Mouse (Mus musculus): ENCODE results near the gene Ccnl2. TPM values are rescaled to one million over a fixed set of nuclear protein-coding genes. Genes with fewer than 3 reads are reported as not detected.

The Ccnl2 gene
- total and polyA plus RNA-seq, 2 experiments from 2014 or later, result 68.3 to 113 TPM

- no peaks in the 10 kb centered on the region for H3K27me3 ChIP-seq (ENCODE audit: insufficient read depth, low read length)
- H3K4me2 ChIP-seq (ENCODE audit: low read depth), result peak overlapping the region; percentile 81
- H3K9ac ChIP-seq, result no peak overlapping the region
- ATAC-seq (no peak), DNase-seq (no peak)
- peaks cover 19% of the 10 kb centered on the region for H3K36me3 ChIP-seq (ENCODE audit: insufficient read depth)
- no peaks in the 10 kb centered on the region for H3K9me3 ChIP-seq (ENCODE audit: low read length)
- H3K4me3 ChIP-seq (ENCODE audit: low read depth, low read length), result peak overlapping the region; percentile 71
- 0 out of 2 replicates have a peak, but pooled peaks cover 8% of the 10 kb centered on the region for H3K4me1 ChIP-seq (ENCODE audit: insufficient read depth)
- WGBS, result 57% methylated on average over 8 of the region's 8 CpGs
- H3K27ac ChIP-seq (ENCODE audit: low read depth, low read length), result no peak overlapping the region
- TF ChIP-seq CTCF (IDR thresholded peaks at IDR 0.05; ENCODE audit: low read depth), result no peak
Observed at GRCm38 (mm10) chr4:155830596-155830995, 18.3 kb downstream of the Ccnl2 start.

GRCm38 (mm10) chr4:155831205-155831766, 19.0 kb downstream of the Ccnl2 start, which contains the start of gene Aurkaip1:
Gene Aurkaip1, plus strand, starts transcription at chr4:155831272.
- Histone ChIP-seq H3K9me3 (ENCODE audit: low read length) (no peaks in the 10 kb centered on the region), H3K4me1 (ENCODE audit: insufficient read depth) (0 out of 2 replicates have a peak, but pooled peaks cover 8% of the 10 kb centered on the region), H3K36me3 (ENCODE audit: insufficient read depth) (peaks cover 16% of the 10 kb centered on the region), H3K4me3 (ENCODE audit: low read depth, low read length) (peak within 1 kb of the TSS; percentile 71), H3K4me2 (ENCODE audit: low read depth) (peak within 1 kb of the TSS; percentile 81), H3K27me3 (ENCODE audit: insufficient read depth, low read length) (no peaks in the 10 kb centered on the region), H3K9ac (peak within 1 kb of the TSS; percentile 69), H3K27ac (ENCODE audit: low read depth, low read length) (peak within 1 kb of the TSS; percentile 86)
- ATAC-seq (peak; percentile 95), DNase-seq (peak; percentile 97)
- under 1% methylated on average over 49 of the region's 49 CpGs for WGBS
- peak; percentile 95 for TF ChIP-seq CTCF (IDR thresholded peaks at IDR 0.05; ENCODE audit: low read depth)

- Histone ChIP-seq H3K9ac (peak overlapping the region; percentile 69), H3K27me3 (ENCODE audit: insufficient read depth, low read length) (no peaks in the 10 kb centered on the region), H3K27ac (ENCODE audit: low read depth, low read length) (peak overlapping the region; percentile 86), H3K36me3 (ENCODE audit: insufficient read depth) (peaks cover 10% of the 10 kb centered on the region), H3K4me2 (ENCODE audit: low read depth) (peak overlapping the region; percentile 81), H3K4me1 (ENCODE audit: insufficient read depth) (0 out of 2 replicates have a peak, but pooled peaks cover 8% of the 10 kb centered on the region), H3K9me3 (ENCODE audit: low read length) (no peaks in the 10 kb centered on the region), H3K4me3 (ENCODE audit: low read depth, low read length) (peak overlapping the region; percentile 71)
- DNase-seq (no peak), ATAC-seq (no peak; the same call in 1 of the 2 replicates)
- 3% methylated on average over 25 of the region's 25 CpGs for WGBS
- no peak for TF ChIP-seq CTCF (IDR thresholded peaks at IDR 0.05; ENCODE audit: low read depth)
Observed at GRCm38 (mm10) chr4:155831831-155832230, 19.5 kb downstream of the Ccnl2 start.

- ATAC-seq (no peak), DNase-seq (no peak)
- Histone ChIP-seq H3K27ac (ENCODE audit: low read depth, low read length) (no peak overlapping the region), H3K9ac (peak overlapping the region; percentile 69), H3K36me3 (ENCODE audit: insufficient read depth) (peaks cover 7% of the 10 kb centered on the region; the same call in 1 of the 2 replicates), H3K9me3 (ENCODE audit: low read length) (no peaks in the 10 kb centered on the region), H3K4me1 (ENCODE audit: insufficient read depth) (0 out of 2 replicates have a peak, but pooled peaks cover 8% of the 10 kb centered on the region), H3K4me2 (ENCODE audit: low read depth) (peak overlapping the region; percentile 81), H3K27me3 (ENCODE audit: insufficient read depth, low read length) (no peaks in the 10 kb centered on the region), H3K4me3 (ENCODE audit: low read depth, low read length) (peak overlapping the region; percentile 71)
- WGBS, result 55% methylated on average over 10 of the region's 10 CpGs
- TF ChIP-seq CTCF (IDR thresholded peaks at IDR 0.05; ENCODE audit: low read depth), result no peak
Observed at GRCm38 (mm10) chr4:155832321-155832720, 20.0 kb downstream of the Ccnl2 start.

GRCm38 (mm10) chr4:155833234-155833633, 20.9 kb downstream of the Ccnl2 start:
- Histone ChIP-seq H3K4me1 (ENCODE audit: insufficient read depth) (0 out of 2 replicates have a peak, but pooled peaks cover 8% of the 10 kb centered on the region), H3K9me3 (ENCODE audit: low read length) (no peaks in the 10 kb centered on the region), H3K4me2 (ENCODE audit: low read depth) (no peak overlapping the region), H3K36me3 (ENCODE audit: insufficient read depth) (peaks cover 7% of the 10 kb centered on the region; the same call in 1 of the 2 replicates), H3K27me3 (ENCODE audit: insufficient read depth, low read length) (no peaks in the 10 kb centered on the region), H3K27ac (ENCODE audit: low read depth, low read length) (no peak overlapping the region), H3K9ac (no peak overlapping the region), H3K4me3 (ENCODE audit: low read depth, low read length) (no peak overlapping the region)
- TF ChIP-seq CTCF (IDR thresholded peaks at IDR 0.05; ENCODE audit: low read depth), result no peak
- 87% methylated on average over 4 of the region's 4 CpGs for WGBS
- ATAC-seq, result no peak
- DNase-seq, result no peak

- ATAC-seq, result peak; percentile 6
- H3K4me3 ChIP-seq (ENCODE audit: low read depth, low read length), result no peak overlapping the region
- no peak overlapping the region for H3K9ac ChIP-seq
Observed at GRCm38 (mm10) chr4:155833836-155834235, 21.5 kb downstream of the Ccnl2 start.

GRCm38 (mm10) chr4:155837404-155838010, 25.2 kb downstream of the Ccnl2 start:
- no peak overlapping the region for H3K9ac ChIP-seq
- peaks cover 9% of the 10 kb centered on the region; the same call in 1 of the 2 replicates for H3K36me3 ChIP-seq (ENCODE audit: insufficient read depth)
- H3K27ac ChIP-seq (ENCODE audit: low read depth, low read length), result no peak overlapping the region
- WGBS, result 80% methylated on average over 11 of the region's 11 CpGs
- no peaks in the 10 kb centered on the region for H3K27me3 ChIP-seq (ENCODE audit: insufficient read depth, low read length)
- TF ChIP-seq CTCF (IDR thresholded peaks at IDR 0.05; ENCODE audit: low read depth), result no peak
- H3K4me3 ChIP-seq (ENCODE audit: low read depth, low read length), result no peak overlapping the region
- DNase-seq (no peak), ATAC-seq (no peak)
- H3K4me1 ChIP-seq (ENCODE audit: insufficient read depth), result 0 out of 2 replicates have a peak, but pooled peaks cover 2% of the 10 kb centered on the region
- no peak overlapping the region for H3K4me2 ChIP-seq (ENCODE audit: low read depth)
- H3K9me3 ChIP-seq (ENCODE audit: low read length), result no peaks in the 10 kb centered on the region

More at GRCm38 (mm10) chr4:155833836-155834235, 21.5 kb downstream of the Ccnl2 start:
- TF ChIP-seq CTCF (IDR thresholded peaks at IDR 0.05; ENCODE audit: low read depth), result peak; percentile 69
- Histone ChIP-seq H3K4me1 (ENCODE audit: insufficient read depth) (0 out of 2 replicates have a peak, but pooled peaks cover 8% of the 10 kb centered on the region), H3K27me3 (ENCODE audit: insufficient read depth, low read length) (no peaks in the 10 kb centered on the region), H3K36me3 (ENCODE audit: insufficient read depth) (peaks cover 7% of the 10 kb centered on the region; the same call in 1 of the 2 replicates), H3K9me3 (ENCODE audit: low read length) (no peaks in the 10 kb centered on the region), H3K4me2 (ENCODE audit: low read depth) (no peak overlapping the region), H3K27ac (ENCODE audit: low read depth, low read length) (peak overlapping the region; percentile 15; the same call in 1 of the 2 replicates)
- peak; percentile 79 for DNase-seq
- WGBS, result 35% methylated on average over 2 of the region's 2 CpGs

All from forebrain, postnatal 0 days (tissue).